Mouse (Mus musculus) midbrain, embryonic 14.5 days (tissue): ENCODE data around the gene Palld. TPM values are rescaled to one million over a fixed set of nuclear protein-coding genes. Genes with fewer than 3 reads are reported as not detected.

Experiments used
- ATAC-seq: fragments of 200-750 bp; cut with Nextera tagmentation; 2 replicates; pipeline ENCODE4 v1.8.0; 2017; ENCODE audit warnings: moderate number of reproducible peaks, moderate library complexity; ENCODE audit not compliant: low FRiP score, low TSS enrichment
- DNase-seq: peaks from one replicate; pipeline ENCODE4 v3.0.0-alpha.2; 2015
- H3K27ac ChIP-seq: fragments of 300-500 bp; sonication (generic); replicated peaks from 2 replicates; pipeline ENCODE4 v1.5.1; 2014; ENCODE audit warnings: mild to moderate bottlenecking, low read depth, low read length, moderate library complexity
- H3K27me3 ChIP-seq: fragments of 300-500 bp; sonication (generic); 2 replicates; pipeline ENCODE4 v1.6.1; 2014; ENCODE audit warnings: low read length, control low read depth, mixed read lengths; ENCODE audit not compliant: control insufficient read depth, insufficient read depth
- H3K36me3 ChIP-seq: fragments of 300-500 bp; sonication (generic); 2 replicates; pipeline ENCODE4 v1.6.1; 2014; ENCODE audit warnings: low read length, control low read depth; ENCODE audit not compliant: control insufficient read depth, insufficient read depth
- H3K4me1 ChIP-seq: fragments of 300-500 bp; sonication (generic); 2 replicates; pipeline ENCODE4 v1.6.1; 2014; ENCODE audit warnings: mild to moderate bottlenecking, antibody characterized with exemption, low read length, control low read depth; ENCODE audit not compliant: control insufficient read depth, insufficient read depth
- H3K4me2 ChIP-seq: fragments of 300-500 bp; sonication (generic); 2 replicates; pipeline ENCODE4 v1.6.1; 2014; ENCODE audit warnings: mild to moderate bottlenecking, low read length, moderate library complexity
- H3K4me3 ChIP-seq: fragments of 300-500 bp; sonication (generic); replicated peaks from 2 replicates; pipeline ENCODE4 v1.5.1; 2014; ENCODE audit warnings: low read depth, low read length
- H3K9ac ChIP-seq: fragments of 300-500 bp; sonication (generic); replicated peaks from 2 replicates; pipeline ENCODE4 v1.6.1; 2014; ENCODE audit warnings: mild to moderate bottlenecking, low read length, moderate library complexity
- H3K9me3 ChIP-seq: fragments of 300-500 bp; sonication (generic); 2 replicates; pipeline ENCODE4 v1.6.1; 2016; ENCODE audit warnings: low read length, control low read depth, mixed read lengths; ENCODE audit not compliant: control insufficient read depth
- WGBS: fragments of 180-500 bp; shearing (Covaris S2); extraction: QIAGEN DNeasy Blood & Tissue Kit; methylation state at CpG from one replicate; pipeline ENCODE4 v1.1.7; 2014; 5-methylcytosine and 5-hydroxymethylcytosine counted together
- polyA plus RNA-seq: library from polyadenylated mRNA; unstranded; fragments of >200 nt; fragmentation: Nextera tagmentation; extraction: Ambion mirVana; gene quantifications from 2 replicates; pipeline ENCODE4 v1.2.1, GENCODE M21; 2014

The Palld gene
- polyA plus RNA-seq, 1 experiment from 2014 or later = 19.4 TPM

DNA sequence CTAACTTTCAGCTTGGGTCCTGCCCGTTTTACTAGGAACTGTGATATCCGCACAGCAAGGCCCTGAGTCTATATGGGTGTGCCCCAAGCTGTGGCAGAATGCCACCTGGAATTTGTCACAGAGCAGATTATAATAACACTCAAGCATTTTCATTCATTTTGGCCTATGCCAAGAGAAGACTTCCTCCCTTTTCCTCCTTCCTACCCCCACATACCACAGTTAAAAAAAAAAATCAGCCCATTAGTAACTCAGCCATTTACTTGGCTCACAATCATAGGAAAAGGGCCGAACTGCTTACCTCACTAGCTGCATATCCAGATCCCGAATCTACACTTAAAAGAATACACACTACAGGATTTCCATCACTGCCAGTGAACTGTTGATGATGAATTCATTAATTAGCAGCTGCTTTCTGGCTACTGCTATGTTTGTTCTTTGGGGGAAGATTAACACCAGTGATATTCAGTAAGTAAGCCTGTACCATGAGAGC, 260.1 kb downstream of the Palld start:
- Histone ChIP-seq H3K9me3 (no peaks in the 10 kb centered on the region), H3K27me3 (no peaks in the 10 kb centered on the region), H3K4me1 (no peaks in the 10 kb centered on the region), H3K27ac (no peak overlapping the region), H3K4me2 (no peak overlapping the region), H3K9ac (no peak overlapping the region), H3K36me3 (no peaks in the 10 kb centered on the region), H3K4me3 (no peak overlapping the region)
- 95% methylated on average over 4 of the region's 4 CpGs for WGBS
- DNase-seq (no peak), ATAC-seq (no peak)

DNA sequence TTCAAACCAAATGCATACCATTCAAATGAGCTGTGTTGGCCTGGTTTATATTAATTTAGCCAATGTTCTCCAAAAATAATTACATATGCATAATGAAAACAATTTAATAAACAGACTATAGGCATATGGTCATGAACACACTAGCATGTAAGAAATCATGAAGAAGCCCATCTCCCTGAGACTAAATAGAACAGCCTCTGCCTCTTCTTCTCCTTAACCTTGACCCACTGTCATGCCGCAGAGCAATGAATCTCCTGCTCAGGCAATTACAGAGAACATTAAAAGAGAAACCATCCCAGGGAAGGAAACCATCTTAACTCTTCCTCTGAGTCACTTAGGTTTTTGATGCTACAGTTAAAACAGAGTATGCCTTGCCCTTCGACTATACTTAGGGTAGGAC, 262.9 kb downstream of the Palld start:
- WGBS = 90% methylated on average over 2 of the region's 2 CpGs
- H3K4me2 ChIP-seq = no peak overlapping the region
- no peak for ATAC-seq

DNA sequence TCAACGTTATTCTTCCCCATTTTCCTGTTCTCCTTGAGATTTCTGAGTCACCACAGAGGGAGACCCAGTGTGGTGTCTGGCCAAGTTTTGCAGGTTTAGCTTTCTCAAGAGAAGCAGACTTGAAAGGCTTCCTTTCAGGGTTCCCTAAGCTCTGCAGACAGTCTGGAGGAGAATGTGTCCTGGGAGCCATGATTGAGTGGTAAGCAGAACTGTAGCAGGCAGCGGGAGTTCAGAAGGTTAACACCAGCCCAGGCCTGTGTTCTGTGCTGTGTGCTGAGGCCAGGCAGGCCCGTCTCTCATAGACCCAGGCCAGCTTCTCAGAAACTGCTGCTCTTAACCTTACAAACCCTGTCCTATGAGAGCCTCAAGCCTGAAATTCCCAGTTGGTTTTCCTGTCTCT, 263.5 kb downstream of the Palld start:
- Histone ChIP-seq H3K4me1 (no peaks in the 10 kb centered on the region), H3K36me3 (no peaks in the 10 kb centered on the region), H3K27ac (no peak overlapping the region), H3K27me3 (no peaks in the 10 kb centered on the region), H3K9ac (no peak overlapping the region), H3K4me2 (no peak overlapping the region), H3K4me3 (no peak overlapping the region), H3K9me3 (no peaks in the 10 kb centered on the region)
- DNase-seq (no peak), ATAC-seq (no peak)
- 81% methylated on average over 3 of the region's 3 CpGs for WGBS

More for the DNA sequence above, 262.9 kb downstream of the Palld start:
- no peak overlapping the region for H3K27ac ChIP-seq
- no peaks in the 10 kb centered on the region for H3K4me1 ChIP-seq
- no peaks in the 10 kb centered on the region for H3K9me3 ChIP-seq
- DNase-seq = no peak
- H3K36me3 ChIP-seq = no peaks in the 10 kb centered on the region
- no peak overlapping the region for H3K9ac ChIP-seq
- no peak overlapping the region for H3K4me3 ChIP-seq
- no peaks in the 10 kb centered on the region for H3K27me3 ChIP-seq

DNA sequence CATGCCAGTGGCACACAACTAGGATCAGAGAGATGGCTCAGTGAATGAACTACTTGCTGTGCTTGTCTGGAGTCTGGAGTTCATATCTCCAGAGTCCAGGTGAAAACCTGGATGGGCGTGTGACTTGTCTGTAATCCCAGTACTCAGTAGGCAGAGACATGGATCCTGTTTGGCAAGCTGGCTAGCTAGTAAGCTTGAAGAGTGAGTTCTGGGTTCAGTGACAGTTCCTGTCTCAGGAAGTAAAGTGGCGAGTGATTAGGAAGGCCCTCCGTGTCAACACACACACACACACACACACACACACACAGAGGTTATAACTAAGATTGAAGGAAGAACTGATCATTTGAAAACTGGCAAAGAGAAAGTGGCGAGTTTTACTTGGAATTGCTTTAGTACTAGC, 264.8 kb downstream of the Palld start:
- H3K4me2 ChIP-seq = no peak overlapping the region
- H3K4me1 ChIP-seq = no peaks in the 10 kb centered on the region
- 94% methylated on average over 4 of the region's 4 CpGs for WGBS
- H3K4me3 ChIP-seq = no peak overlapping the region
- H3K9ac ChIP-seq = no peak overlapping the region
- H3K36me3 ChIP-seq = no peaks in the 10 kb centered on the region
- H3K27ac ChIP-seq = no peak overlapping the region
- DNase-seq = no peak
- no peaks in the 10 kb centered on the region for H3K9me3 ChIP-seq
- no peaks in the 10 kb centered on the region for H3K27me3 ChIP-seq
- ATAC-seq = no peak

DNA sequence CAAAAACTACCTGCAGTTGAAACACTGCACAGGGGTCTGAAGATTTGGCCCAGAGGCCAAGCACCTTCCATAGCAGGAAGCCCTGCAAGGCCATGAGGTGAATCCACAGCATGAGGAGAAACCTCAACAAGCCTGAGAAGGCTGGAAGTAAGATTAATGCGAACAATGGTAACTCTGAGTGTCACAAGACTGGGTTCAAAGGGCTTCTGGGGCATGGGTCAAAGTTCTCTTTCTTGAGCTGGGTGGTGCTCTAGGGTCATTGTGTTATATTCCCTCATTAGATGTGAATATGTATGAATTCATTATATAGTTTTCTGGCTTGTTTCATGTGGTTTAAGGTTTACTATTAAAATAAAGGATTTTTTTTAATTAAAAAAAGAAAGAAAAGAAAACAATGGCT, 267.7 kb downstream of the Palld start:
- Histone ChIP-seq H3K9me3 (no peaks in the 10 kb centered on the region), H3K27me3 (no peaks in the 10 kb centered on the region), H3K4me2 (no peak overlapping the region), H3K9ac (no peak overlapping the region), H3K4me3 (no peak overlapping the region), H3K4me1 (no peaks in the 10 kb centered on the region), H3K36me3 (no peaks in the 10 kb centered on the region), H3K27ac (no peak overlapping the region)
- DNase-seq = no peak
- WGBS = 57% methylated on average over 1 of the region's 1 CpGs
- ATAC-seq = no peak

DNA sequence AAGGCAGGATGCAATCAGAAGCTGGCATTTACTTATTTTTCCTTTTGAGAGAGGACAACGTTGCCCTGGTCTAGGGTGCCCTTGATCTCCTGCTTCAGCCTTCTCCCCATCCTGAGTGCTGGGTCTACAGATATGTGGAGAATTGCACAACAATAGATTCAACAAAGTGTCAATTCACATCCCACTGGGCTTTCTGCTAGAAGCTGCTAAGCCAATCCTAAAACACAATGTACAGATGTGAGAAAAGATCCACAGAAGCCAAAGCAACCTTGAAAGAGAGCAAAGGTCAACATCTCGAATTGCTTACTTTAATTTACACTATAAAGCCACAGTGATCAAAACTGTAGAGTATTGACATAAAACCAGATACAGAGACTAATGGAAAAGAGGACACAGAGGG, 270.2 kb downstream of the Palld start:
- Histone ChIP-seq H3K9me3 (no peaks in the 10 kb centered on the region), H3K4me2 (no peak overlapping the region), H3K4me3 (no peak overlapping the region), H3K4me1 (no peaks in the 10 kb centered on the region), H3K36me3 (no peaks in the 10 kb centered on the region), H3K27me3 (no peaks in the 10 kb centered on the region), H3K9ac (no peak overlapping the region), H3K27ac (no peak overlapping the region)
- ATAC-seq (no peak), DNase-seq (no peak)
- WGBS = 43% methylated on average over 2 of the region's 2 CpGs

DNA sequence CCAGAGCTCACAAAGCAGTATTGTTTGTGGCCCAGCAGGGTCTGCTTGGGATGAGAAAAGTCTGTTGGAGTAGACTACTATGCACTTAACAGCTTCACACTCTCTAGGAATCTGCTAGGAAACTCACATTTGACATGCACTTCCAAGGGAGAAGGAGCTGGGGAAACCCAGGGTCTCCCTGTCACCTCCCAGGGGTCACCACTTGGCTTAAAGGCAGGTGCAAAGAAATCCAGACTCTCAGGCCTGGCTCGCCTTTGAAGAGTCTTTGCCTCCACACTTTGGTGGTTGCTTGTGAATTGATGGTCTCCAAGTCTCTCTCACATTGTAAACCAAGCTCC, 272.9 kb downstream of the Palld start:
- H3K9ac ChIP-seq = no peak overlapping the region
- no peak overlapping the region for H3K4me2 ChIP-seq
- H3K9me3 ChIP-seq = no peaks in the 10 kb centered on the region
- WGBS = 58% methylated on average over 1 of the region's 1 CpGs
- no peaks in the 10 kb centered on the region for H3K27me3 ChIP-seq
- no peak overlapping the region for H3K27ac ChIP-seq
- H3K4me3 ChIP-seq = no peak overlapping the region
- no peaks in the 10 kb centered on the region for H3K36me3 ChIP-seq
- ATAC-seq = no peak
- H3K4me1 ChIP-seq = no peaks in the 10 kb centered on the region
- DNase-seq = no peak

DNA sequence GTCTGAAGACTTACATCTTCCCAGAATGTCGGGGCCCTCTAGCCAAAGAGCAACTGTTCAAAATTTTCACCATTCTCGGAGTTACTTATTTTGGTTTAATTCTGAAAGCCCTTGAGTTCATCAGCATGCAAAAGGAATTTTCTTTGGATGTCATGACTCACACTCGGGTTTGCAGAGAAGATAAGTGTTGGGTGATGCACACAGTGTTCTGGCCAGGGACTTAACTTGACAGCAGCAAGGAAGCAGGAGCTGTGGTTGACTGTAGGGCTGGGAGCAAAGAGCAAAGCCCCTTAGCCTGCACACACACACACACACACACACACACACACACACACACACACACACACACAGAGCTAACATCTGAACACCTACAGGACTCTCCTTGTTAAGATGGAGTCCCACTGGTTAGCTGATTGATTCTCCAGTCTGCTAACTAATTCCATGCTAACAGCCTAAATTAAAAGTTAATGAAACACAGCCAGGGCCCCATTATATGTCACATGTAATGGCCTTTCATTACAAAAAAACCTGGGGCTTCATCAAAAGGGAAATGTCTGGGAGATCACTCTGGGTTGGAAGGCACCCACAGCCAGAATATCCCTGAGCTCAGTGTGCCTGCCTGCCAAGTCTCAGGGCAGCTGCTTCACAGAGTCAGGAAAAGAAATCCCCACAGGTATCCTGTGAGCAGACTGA, 273.4 kb downstream of the Palld start:
- Histone ChIP-seq H3K4me3 (no peak overlapping the region), H3K27me3 (no peaks in the 10 kb centered on the region), H3K9ac (no peak overlapping the region), H3K4me2 (no peak overlapping the region), H3K36me3 (no peaks in the 10 kb centered on the region), H3K9me3 (no peaks in the 10 kb centered on the region), H3K4me1 (no peaks in the 10 kb centered on the region), H3K27ac (no peak overlapping the region)
- ATAC-seq (no peak), DNase-seq (no peak)
- 85% methylated on average over 3 of the region's 3 CpGs for WGBS

DNA sequence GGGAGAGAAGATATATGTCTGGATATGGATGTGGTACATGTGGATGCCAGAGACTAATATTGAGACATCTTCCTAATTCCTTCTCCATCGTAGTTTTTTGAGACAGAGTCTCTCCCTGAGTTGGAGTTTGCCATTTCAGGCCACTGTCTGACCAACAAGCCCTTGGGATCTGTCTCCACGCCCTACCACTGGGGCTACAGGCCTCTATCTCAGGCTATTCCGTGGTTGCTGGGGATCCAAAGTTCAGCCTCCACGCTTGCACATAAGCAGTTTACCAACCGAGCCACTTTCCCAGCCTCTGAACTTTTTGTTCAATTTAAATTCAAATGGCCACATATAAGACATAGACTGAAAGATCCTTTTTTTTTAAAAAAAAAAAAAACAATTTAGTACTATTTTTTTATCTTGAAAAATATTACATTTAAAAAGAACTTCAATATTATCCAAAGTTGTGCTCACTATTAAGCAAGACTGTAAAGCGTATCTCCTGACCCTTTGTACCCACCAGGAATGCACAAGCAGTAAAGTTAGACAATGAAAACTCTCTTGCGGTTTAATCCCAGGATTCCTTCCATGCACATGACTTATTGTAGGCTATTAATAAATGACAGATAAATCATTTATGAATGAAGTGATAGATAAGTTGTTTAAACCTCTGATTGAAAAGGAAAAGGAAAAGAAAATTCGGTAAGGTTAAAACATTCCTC, 276.1 kb downstream of the Palld start:
- ATAC-seq (no peak), DNase-seq (no peak)
- H3K9ac ChIP-seq = no peak overlapping the region
- no peaks in the 10 kb centered on the region for H3K4me1 ChIP-seq
- WGBS = 94% methylated on average over 8 of the region's 8 CpGs
- H3K4me3 ChIP-seq = no peak overlapping the region
- no peaks in the 10 kb centered on the region for H3K36me3 ChIP-seq
- H3K9me3 ChIP-seq = no peaks in the 10 kb centered on the region
- H3K27me3 ChIP-seq = no peaks in the 10 kb centered on the region
- no peak overlapping the region for H3K4me2 ChIP-seq
- H3K27ac ChIP-seq = no peak overlapping the region
